Mouse (Mus musculus): ENCODE measurements at regions not wholly inside any gene's neighbourhood (a gene's known extent, or its start where the extent isn't known, plus 50 kb on each side); places are given as distances from the start of the nearest gene placed in this dataset.

DNA sequence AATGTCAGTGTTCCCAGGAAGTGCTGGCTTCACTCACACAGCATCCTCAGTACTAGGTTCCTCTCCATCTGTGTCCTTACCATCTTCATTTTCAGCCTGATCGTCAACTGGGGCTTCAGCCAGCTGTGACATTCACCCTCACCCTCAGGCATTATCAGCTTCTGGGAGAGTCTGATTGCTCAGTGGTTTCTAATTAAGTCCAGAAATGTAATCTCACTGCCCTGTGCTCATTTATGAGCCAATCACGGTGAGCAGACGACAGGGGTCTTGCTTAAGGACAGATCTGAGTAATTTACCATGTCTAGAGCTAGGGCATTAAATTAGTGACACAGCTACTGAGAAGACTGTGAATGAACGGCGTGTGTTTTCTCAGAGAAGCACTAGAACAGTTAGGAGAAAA is 260.8 kb downstream of the Tle4 start:
- no peak overlapping the region for H3K4me3 ChIP-seq (ENCODE audit: low read depth, low read length)
- no peak overlapping the region for H3K4me2 ChIP-seq (ENCODE audit: low read depth, severe bottlenecking)
- no peaks in the 10 kb centered on the region for H3K27me3 ChIP-seq (ENCODE audit: control insufficient read depth, insufficient read depth, low read length)
- peaks cover 8% of the 10 kb centered on the region; the same call in 1 of the 2 replicates for H3K4me1 ChIP-seq (ENCODE audit: control insufficient read depth, insufficient read depth, low read length)
- H3K9me3 ChIP-seq (ENCODE audit: control insufficient read depth, low read length): no peaks in the 10 kb centered on the region
- ATAC-seq (ENCODE audit: insufficient number of reproducible peaks, low FRiP score, low TSS enrichment, low read depth) (no peak), DNase-seq (ENCODE audit: low spot score) (no peak)
- H3K9ac ChIP-seq (ENCODE audit: low read length): no peak overlapping the region
- no peak overlapping the region for H3K27ac ChIP-seq (replicated peaks; ENCODE audit: low read depth, low read length)
- H3K36me3 ChIP-seq (ENCODE audit: control insufficient read depth, insufficient read depth, low read length): no peaks in the 10 kb centered on the region
- WGBS: 3% methylated on average over 5 of the region's 5 CpGs

- Histone ChIP-seq H3K4me1 (ENCODE audit: control insufficient read depth, insufficient read depth, low read length) (peaks cover 4% of the 10 kb centered on the region; the same call in 1 of the 2 replicates), H3K9me3 (ENCODE audit: control insufficient read depth, low read length) (no peaks in the 10 kb centered on the region), H3K4me3 (ENCODE audit: low read depth, low read length) (no peak overlapping the region), H3K36me3 (ENCODE audit: control insufficient read depth, insufficient read depth, low read length) (no peaks in the 10 kb centered on the region), H3K27ac (replicated peaks; ENCODE audit: low read depth, low read length) (no peak overlapping the region), H3K27me3 (ENCODE audit: control insufficient read depth, insufficient read depth, low read length) (no peaks in the 10 kb centered on the region), H3K4me2 (ENCODE audit: low read depth, severe bottlenecking) (no peak overlapping the region), H3K9ac (ENCODE audit: low read length) (no peak overlapping the region)
- ATAC-seq (ENCODE audit: insufficient number of reproducible peaks, low FRiP score, low TSS enrichment, low read depth): no peak
- 94% methylated on average over 2 of the region's 2 CpGs for WGBS
- no peak for DNase-seq (ENCODE audit: low spot score)
These were observed 257.1 kb downstream of the Tle4 start for GRCm38 (mm10) chr19:14340759-14341158.

DNA sequence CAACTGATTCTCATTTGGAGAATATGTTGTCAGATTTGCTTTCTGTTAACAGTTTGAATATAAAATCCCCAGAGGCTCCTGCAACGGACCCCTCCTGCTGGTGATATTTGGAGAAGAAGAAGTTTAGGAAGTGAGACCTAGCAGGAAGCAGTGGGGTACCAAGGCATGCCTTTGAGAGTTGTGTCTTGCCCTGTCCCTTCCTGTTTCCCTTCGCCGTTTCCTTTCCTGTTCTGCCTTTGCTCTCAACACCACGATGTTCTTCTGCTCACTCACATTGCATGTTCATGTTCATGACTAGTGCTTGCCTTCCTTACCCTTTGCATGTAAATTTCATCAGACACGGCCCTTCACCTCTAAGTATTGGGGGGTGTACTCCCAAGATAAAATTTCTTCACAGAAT is 254.0 kb downstream of the Tle4 start:
- Histone ChIP-seq H3K27ac (replicated peaks; ENCODE audit: low read depth, low read length) (no peak overlapping the region), H3K36me3 (ENCODE audit: control insufficient read depth, insufficient read depth, low read length) (no peaks in the 10 kb centered on the region), H3K9me3 (ENCODE audit: control insufficient read depth, low read length) (no peaks in the 10 kb centered on the region), H3K27me3 (ENCODE audit: control insufficient read depth, insufficient read depth, low read length) (no peaks in the 10 kb centered on the region), H3K4me3 (ENCODE audit: low read depth, low read length) (no peak overlapping the region), H3K4me1 (ENCODE audit: control insufficient read depth, insufficient read depth, low read length) (peaks cover 7% of the 10 kb centered on the region), H3K9ac (ENCODE audit: low read length) (no peak overlapping the region), H3K4me2 (ENCODE audit: low read depth, severe bottlenecking) (no peak overlapping the region)
- 76% methylated on average over 5 of the region's 5 CpGs for WGBS
- no peak for DNase-seq (ENCODE audit: low spot score)
- ATAC-seq (ENCODE audit: insufficient number of reproducible peaks, low FRiP score, low TSS enrichment, low read depth): no peak

GRCm38 (mm10) chr19:14344467-14344866 is 253.4 kb downstream of the Tle4 start:
- Histone ChIP-seq H3K9ac (ENCODE audit: low read length) (no peak overlapping the region), H3K4me3 (ENCODE audit: low read depth, low read length) (no peak overlapping the region), H3K9me3 (ENCODE audit: control insufficient read depth, low read length) (no peaks in the 10 kb centered on the region), H3K4me1 (ENCODE audit: control insufficient read depth, insufficient read depth, low read length) (peaks cover 7% of the 10 kb centered on the region), H3K27me3 (ENCODE audit: control insufficient read depth, insufficient read depth, low read length) (no peaks in the 10 kb centered on the region), H3K4me2 (ENCODE audit: low read depth, severe bottlenecking) (no peak overlapping the region), H3K36me3 (ENCODE audit: control insufficient read depth, insufficient read depth, low read length) (no peaks in the 10 kb centered on the region), H3K27ac (replicated peaks; ENCODE audit: low read depth, low read length) (no peak overlapping the region)
- no peak for ATAC-seq (ENCODE audit: insufficient number of reproducible peaks, low FRiP score, low TSS enrichment, low read depth)
- 89% methylated on average over 3 of the region's 3 CpGs for WGBS
- no peak for DNase-seq (ENCODE audit: low spot score)

DNA sequence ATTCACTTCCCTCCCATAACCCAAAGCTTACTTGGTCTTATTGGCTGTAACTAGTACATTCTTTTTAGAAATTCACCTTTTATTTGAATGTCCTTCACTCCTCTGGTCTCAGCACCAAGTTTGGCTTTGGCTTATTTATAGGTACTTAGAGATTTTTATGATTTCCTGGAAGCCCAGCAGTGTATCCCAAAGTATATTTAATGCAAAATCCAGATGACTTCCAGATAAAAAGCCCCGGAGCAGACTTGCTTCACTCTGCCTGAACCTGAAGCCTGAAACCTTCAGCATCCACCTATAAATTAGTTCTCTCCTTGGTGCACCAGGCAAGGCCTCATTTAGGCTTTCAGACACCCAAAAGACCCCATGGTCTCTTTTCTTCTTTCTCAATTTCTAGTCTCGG is 250.8 kb downstream of the Tle4 start:
- 48% methylated on average over 2 of the region's 2 CpGs for WGBS
- H3K4me3 ChIP-seq (ENCODE audit: low read depth, low read length): no peak overlapping the region
- H3K4me1 ChIP-seq (ENCODE audit: control insufficient read depth, insufficient read depth, low read length): peaks cover 7% of the 10 kb centered on the region
- no peaks in the 10 kb centered on the region for H3K36me3 ChIP-seq (ENCODE audit: control insufficient read depth, insufficient read depth, low read length)
- no peak overlapping the region for H3K9ac ChIP-seq (ENCODE audit: low read length)
- peak overlapping the region; percentile 68; the same call in 1 of the 2 replicates for H3K27ac ChIP-seq (replicated peaks; ENCODE audit: low read depth, low read length)
- no peaks in the 10 kb centered on the region for H3K27me3 ChIP-seq (ENCODE audit: control insufficient read depth, insufficient read depth, low read length)
- no peak for DNase-seq (ENCODE audit: low spot score)
- ATAC-seq (ENCODE audit: insufficient number of reproducible peaks, low FRiP score, low TSS enrichment, low read depth): no peak
- H3K9me3 ChIP-seq (ENCODE audit: control insufficient read depth, low read length): no peaks in the 10 kb centered on the region
- no peak overlapping the region for H3K4me2 ChIP-seq (ENCODE audit: low read depth, severe bottlenecking)

GRCm38 (mm10) chr19:14347429-14347828 is 250.4 kb downstream of the Tle4 start:
- Histone ChIP-seq H3K27me3 (ENCODE audit: control insufficient read depth, insufficient read depth, low read length) (no peaks in the 10 kb centered on the region), H3K9me3 (ENCODE audit: control insufficient read depth, low read length) (no peaks in the 10 kb centered on the region), H3K4me1 (ENCODE audit: control insufficient read depth, insufficient read depth, low read length) (peaks cover 7% of the 10 kb centered on the region), H3K4me2 (ENCODE audit: low read depth, severe bottlenecking) (no peak overlapping the region), H3K36me3 (ENCODE audit: control insufficient read depth, insufficient read depth, low read length) (no peaks in the 10 kb centered on the region), H3K27ac (replicated peaks; ENCODE audit: low read depth, low read length) (peak overlapping the region; percentile 68; the same call in 1 of the 2 replicates), H3K9ac (ENCODE audit: low read length) (no peak overlapping the region), H3K4me3 (ENCODE audit: low read depth, low read length) (no peak overlapping the region)
- no peak for DNase-seq (ENCODE audit: low spot score)
- no peak for ATAC-seq (ENCODE audit: insufficient number of reproducible peaks, low FRiP score, low TSS enrichment, low read depth)

- Histone ChIP-seq H3K4me3 (ENCODE audit: low read depth, low read length) (no peak overlapping the region), H3K4me2 (ENCODE audit: low read depth, severe bottlenecking) (no peak overlapping the region), H3K27ac (replicated peaks; ENCODE audit: low read depth, low read length) (no peak overlapping the region), H3K36me3 (ENCODE audit: control insufficient read depth, insufficient read depth, low read length) (no peaks in the 10 kb centered on the region), H3K27me3 (ENCODE audit: control insufficient read depth, insufficient read depth, low read length) (no peaks in the 10 kb centered on the region), H3K9me3 (ENCODE audit: control insufficient read depth, low read length) (no peaks in the 10 kb centered on the region), H3K4me1 (ENCODE audit: control insufficient read depth, insufficient read depth, low read length) (peaks cover 7% of the 10 kb centered on the region), H3K9ac (ENCODE audit: low read length) (no peak overlapping the region)
- DNase-seq (ENCODE audit: low spot score): no peak
- ATAC-seq (ENCODE audit: insufficient number of reproducible peaks, low FRiP score, low TSS enrichment, low read depth): no peak
- WGBS: 85% methylated on average over 2 of the region's 2 CpGs
These were observed 248.1 kb downstream of the Tle4 start for GRCm38 (mm10) chr19:14349753-14350152.

GRCm38 (mm10) chr19:14351728-14352340 is 246.0 kb downstream of the Tle4 start:
- no peak overlapping the region for H3K4me2 ChIP-seq (ENCODE audit: low read depth, severe bottlenecking)
- DNase-seq (ENCODE audit: low spot score) (no peak), ATAC-seq (ENCODE audit: insufficient number of reproducible peaks, low FRiP score, low TSS enrichment, low read depth) (no peak)
- no peak overlapping the region for H3K9ac ChIP-seq (ENCODE audit: low read length)
- peaks cover 7% of the 10 kb centered on the region for H3K4me1 ChIP-seq (ENCODE audit: control insufficient read depth, insufficient read depth, low read length)
- H3K27me3 ChIP-seq (ENCODE audit: control insufficient read depth, insufficient read depth, low read length): no peaks in the 10 kb centered on the region
- H3K4me3 ChIP-seq (ENCODE audit: low read depth, low read length): no peak overlapping the region
- no peaks in the 10 kb centered on the region for H3K36me3 ChIP-seq (ENCODE audit: control insufficient read depth, insufficient read depth, low read length)
- H3K27ac ChIP-seq (replicated peaks; ENCODE audit: low read depth, low read length): no peak overlapping the region
- 59% methylated on average over 4 of the region's 4 CpGs for WGBS
- no peaks in the 10 kb centered on the region for H3K9me3 ChIP-seq (ENCODE audit: control insufficient read depth, low read length)

DNA sequence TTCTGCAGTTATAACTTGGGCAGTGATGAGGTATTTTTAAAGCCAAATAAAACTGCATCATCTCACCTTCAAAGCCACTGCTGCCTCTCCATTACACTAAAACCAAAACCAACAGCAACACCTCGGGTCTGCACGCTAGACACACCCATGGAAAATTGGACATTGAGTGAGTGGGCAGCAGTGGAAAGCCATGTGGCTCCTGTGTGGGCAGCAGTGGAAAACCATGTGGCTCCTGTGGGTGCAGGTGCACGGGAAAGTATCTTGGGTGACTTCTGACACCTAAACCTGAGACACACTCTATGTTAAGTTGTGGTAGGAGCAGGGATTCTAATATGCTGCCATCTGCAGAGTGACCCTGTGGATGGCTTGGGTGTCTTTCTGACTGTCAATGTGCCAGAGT is 245.3 kb downstream of the Tle4 start:
- H3K36me3 ChIP-seq (ENCODE audit: control insufficient read depth, insufficient read depth, low read length): no peaks in the 10 kb centered on the region
- H3K4me3 ChIP-seq (ENCODE audit: low read depth, low read length): no peak overlapping the region
- no peaks in the 10 kb centered on the region for H3K27me3 ChIP-seq (ENCODE audit: control insufficient read depth, insufficient read depth, low read length)
- H3K4me1 ChIP-seq (ENCODE audit: control insufficient read depth, insufficient read depth, low read length): peaks cover 2% of the 10 kb centered on the region
- ATAC-seq (ENCODE audit: insufficient number of reproducible peaks, low FRiP score, low TSS enrichment, low read depth) (no peak), DNase-seq (ENCODE audit: low spot score) (no peak)
- 87% methylated on average over 3 of the region's 3 CpGs for WGBS
- no peak overlapping the region for H3K27ac ChIP-seq (replicated peaks; ENCODE audit: low read depth, low read length)
- H3K4me2 ChIP-seq (ENCODE audit: low read depth, severe bottlenecking): no peak overlapping the region
- no peak overlapping the region for H3K9ac ChIP-seq (ENCODE audit: low read length)
- no peaks in the 10 kb centered on the region for H3K9me3 ChIP-seq (ENCODE audit: control insufficient read depth, low read length)

All from limb, embryonic 11.5 days (tissue).